Mouse (Mus musculus): ENCODE measurements at regions not wholly inside any gene's neighbourhood (a gene's known extent, or its start where the extent isn't known, plus 50 kb on each side); places are given as distances from the start of the nearest gene placed in this dataset.

DNA sequence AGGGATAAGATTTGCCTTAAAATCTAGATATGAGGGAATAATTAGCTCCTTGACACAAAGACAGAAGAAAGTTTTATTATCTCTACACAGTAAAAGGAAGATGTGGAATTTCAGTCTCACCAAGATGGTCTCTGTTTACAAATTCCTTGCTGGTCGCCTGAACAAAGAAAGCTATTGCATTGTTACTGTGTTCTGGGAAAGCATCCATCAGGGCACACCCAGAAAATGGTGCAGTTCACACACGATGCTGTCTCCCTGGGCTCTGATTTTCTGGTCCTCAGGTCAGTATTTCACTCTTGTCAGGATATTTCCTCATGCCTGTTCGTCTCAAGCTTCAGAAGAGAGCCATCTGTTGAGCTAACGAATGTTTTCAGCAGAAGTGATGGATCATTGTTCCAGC lies 267.2 kb upstream of the Gadl1 start:
- Histone ChIP-seq H3K4me3 (ENCODE audit: insufficient read depth, low read length) (no peak overlapping the region), H3K27ac (ENCODE audit: insufficient read depth, low read length) (no peak overlapping the region), H3K4me1 (ENCODE audit: control insufficient read depth, insufficient read depth, low read length) (no peaks in the 10 kb centered on the region)
- TF ChIP-seq POLR2A (IDR thresholded peaks at IDR 0.05; ENCODE audit: low read depth, low read length) (no peak), CTCF (IDR thresholded peaks at IDR 0.05; ENCODE audit: borderline replicate concordance, insufficient read depth, low read length) (no peak)

DNA sequence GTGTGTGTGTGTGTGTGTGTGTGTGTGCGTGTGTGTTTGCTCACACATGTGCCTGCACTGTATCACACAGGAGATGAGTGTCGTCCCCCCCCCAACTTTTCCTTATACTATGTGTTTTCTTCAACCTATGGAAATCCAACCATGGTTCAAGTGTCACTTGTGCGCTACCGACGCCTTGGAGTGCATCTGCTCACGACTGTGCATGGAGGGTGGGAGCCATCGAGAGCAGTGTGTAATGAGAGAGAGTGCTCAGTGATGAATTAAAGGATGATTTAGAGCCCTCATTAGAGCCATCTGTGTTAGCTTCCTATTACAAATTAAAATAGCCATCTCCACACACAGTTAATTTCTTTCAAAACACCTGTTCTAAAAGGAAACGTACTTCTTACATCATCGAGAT lies 264.3 kb upstream of the Gadl1 start:
- no peak overlapping the region for H3K27ac ChIP-seq (ENCODE audit: insufficient read depth, low read length)
- no peaks in the 10 kb centered on the region for H3K4me1 ChIP-seq (ENCODE audit: control insufficient read depth, insufficient read depth, low read length)
- H3K4me3 ChIP-seq (ENCODE audit: insufficient read depth, low read length), result no peak overlapping the region
- TF ChIP-seq CTCF (IDR thresholded peaks at IDR 0.05; ENCODE audit: borderline replicate concordance, insufficient read depth, low read length) (no peak), POLR2A (IDR thresholded peaks at IDR 0.05; ENCODE audit: low read depth, low read length) (no peak)

DNA sequence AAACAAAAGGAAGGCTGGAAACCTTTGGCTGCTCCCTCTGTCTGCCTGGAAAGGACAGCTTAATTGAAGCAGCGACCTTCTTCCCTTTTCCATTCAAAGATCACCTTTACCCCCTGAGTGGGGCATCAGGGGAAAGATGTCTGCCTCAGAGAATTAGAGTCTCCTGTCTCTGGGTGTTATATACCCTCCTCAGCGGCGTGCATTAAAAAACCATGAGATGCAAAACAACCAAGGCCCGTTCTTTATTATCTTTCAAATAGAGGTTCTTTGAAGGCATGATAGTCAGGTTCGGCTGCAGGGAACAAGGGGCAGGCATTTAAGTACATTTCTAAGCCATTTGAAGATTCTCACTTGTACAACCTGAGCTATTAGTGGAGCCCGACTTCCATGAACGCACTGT lies 263.0 kb upstream of the Gadl1 start:
- TF ChIP-seq POLR2A (IDR thresholded peaks at IDR 0.05; ENCODE audit: low read depth, low read length) (no peak), CTCF (IDR thresholded peaks at IDR 0.05; ENCODE audit: borderline replicate concordance, insufficient read depth, low read length) (no peak)
- H3K4me3 ChIP-seq (ENCODE audit: insufficient read depth, low read length), result no peak overlapping the region
- no peak overlapping the region for H3K27ac ChIP-seq (ENCODE audit: insufficient read depth, low read length)
- no peaks in the 10 kb centered on the region for H3K4me1 ChIP-seq (ENCODE audit: control insufficient read depth, insufficient read depth, low read length)

DNA sequence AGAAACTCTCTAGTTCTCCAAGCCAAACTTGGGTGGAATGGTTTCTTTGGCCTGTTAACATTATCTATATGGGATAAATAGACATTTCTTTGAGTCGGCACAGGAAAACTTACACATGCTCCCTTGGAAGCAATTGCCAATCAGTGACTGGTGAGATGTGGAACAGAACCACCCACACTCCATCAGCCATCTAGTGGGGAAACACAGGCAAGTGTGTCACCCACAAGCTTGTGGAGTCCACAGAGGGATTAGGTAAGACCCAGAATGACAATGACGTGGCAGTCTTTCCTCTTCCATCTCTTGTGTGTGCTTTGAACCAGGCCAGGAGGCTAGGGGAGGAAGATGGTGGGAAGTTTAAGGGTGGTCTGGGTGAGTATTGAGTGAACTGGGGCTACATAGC lies 257.5 kb upstream of the Gadl1 start:
- no peak overlapping the region for H3K4me3 ChIP-seq (ENCODE audit: insufficient read depth, low read length)
- TF ChIP-seq POLR2A (IDR thresholded peaks at IDR 0.05; ENCODE audit: low read depth, low read length) (no peak), CTCF (IDR thresholded peaks at IDR 0.05; ENCODE audit: borderline replicate concordance, insufficient read depth, low read length) (no peak)
- no peak overlapping the region for H3K27ac ChIP-seq (ENCODE audit: insufficient read depth, low read length)
- no peaks in the 10 kb centered on the region for H3K4me1 ChIP-seq (ENCODE audit: control insufficient read depth, insufficient read depth, low read length)

DNA sequence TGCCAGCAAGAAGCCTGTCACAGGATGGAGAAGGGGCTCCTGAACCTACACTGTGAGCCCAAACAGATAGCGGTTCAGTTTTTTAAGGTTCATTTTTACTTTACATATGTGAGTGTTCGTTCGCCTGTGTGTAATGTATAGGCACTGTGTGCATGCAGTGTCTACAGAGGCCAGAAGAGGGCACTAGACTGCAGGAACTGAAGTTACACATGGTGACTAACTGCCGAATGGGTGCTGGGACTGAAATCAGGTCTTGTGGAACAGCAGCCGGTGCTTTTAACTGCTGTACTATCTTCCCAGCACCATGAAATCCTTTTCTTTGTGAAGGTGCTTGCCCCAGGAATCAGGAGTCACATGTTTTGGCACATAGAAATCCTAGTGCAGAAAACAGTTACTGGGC lies 256.1 kb upstream of the Gadl1 start:
- TF ChIP-seq CTCF (IDR thresholded peaks at IDR 0.05; ENCODE audit: borderline replicate concordance, insufficient read depth, low read length) (no peak), POLR2A (IDR thresholded peaks at IDR 0.05; ENCODE audit: low read depth, low read length) (no peak)
- H3K4me3 ChIP-seq (ENCODE audit: insufficient read depth, low read length), result no peak overlapping the region

DNA sequence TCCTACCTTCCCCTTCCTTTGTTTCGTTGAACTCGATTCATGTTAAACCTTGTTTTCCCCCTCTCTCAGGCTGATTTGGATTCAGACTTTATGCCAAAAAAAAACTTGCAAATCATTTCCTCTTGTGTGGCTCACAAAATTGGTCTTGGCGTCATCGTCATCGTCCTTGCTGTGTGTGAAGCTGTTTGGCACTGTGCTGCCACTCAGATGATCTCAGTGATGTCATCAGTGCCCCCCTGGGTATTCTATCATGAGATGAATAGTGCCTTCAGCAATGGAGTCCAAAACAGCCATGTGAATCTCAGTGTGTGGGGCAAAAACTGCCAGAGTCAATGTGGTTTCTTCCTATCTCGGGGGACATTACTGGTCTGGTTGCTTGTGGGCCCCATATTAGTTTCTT lies 254.3 kb upstream of the Gadl1 start:
- Histone ChIP-seq H3K4me3 (ENCODE audit: insufficient read depth, low read length) (no peak overlapping the region), H3K4me1 (ENCODE audit: control insufficient read depth, insufficient read depth, low read length) (no peaks in the 10 kb centered on the region), H3K27ac (ENCODE audit: insufficient read depth, low read length) (no peak overlapping the region)
- TF ChIP-seq POLR2A (IDR thresholded peaks at IDR 0.05; ENCODE audit: low read depth, low read length) (no peak), CTCF (IDR thresholded peaks at IDR 0.05; ENCODE audit: borderline replicate concordance, insufficient read depth, low read length) (no peak)

More for the DNA sequence above, 256.1 kb upstream of the Gadl1 start:
- H3K4me1 ChIP-seq (ENCODE audit: control insufficient read depth, insufficient read depth, low read length), result no peaks in the 10 kb centered on the region
- no peak overlapping the region for H3K27ac ChIP-seq (ENCODE audit: insufficient read depth, low read length)

DNA sequence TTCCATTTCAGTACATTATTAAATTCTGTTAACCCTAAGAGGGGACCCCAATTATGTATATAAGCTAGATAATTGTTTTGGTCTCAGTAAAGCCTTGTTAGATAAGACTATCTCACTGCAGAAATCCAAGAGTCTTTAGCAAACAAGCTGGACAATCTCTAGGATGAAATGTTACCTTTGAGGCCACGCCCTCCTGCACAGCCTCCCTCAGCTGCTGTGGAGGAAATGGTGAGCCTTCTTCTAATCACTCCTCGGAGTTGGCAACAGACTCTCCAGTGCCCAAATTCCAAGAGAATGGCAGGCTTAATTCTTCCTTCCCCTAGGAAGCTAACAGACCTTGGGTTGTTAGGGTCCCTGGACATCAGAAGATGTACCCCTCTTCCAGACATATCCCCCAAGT lies 252.7 kb upstream of the Gadl1 start:
- H3K4me1 ChIP-seq (ENCODE audit: control insufficient read depth, insufficient read depth, low read length), result no peaks in the 10 kb centered on the region
- no peak overlapping the region for H3K27ac ChIP-seq (ENCODE audit: insufficient read depth, low read length)
- no peak for TF ChIP-seq CTCF (IDR thresholded peaks at IDR 0.05; ENCODE audit: borderline replicate concordance, insufficient read depth, low read length)
- TF ChIP-seq POLR2A (IDR thresholded peaks at IDR 0.05; ENCODE audit: low read depth, low read length), result no peak
- no peak overlapping the region for H3K4me3 ChIP-seq (ENCODE audit: insufficient read depth, low read length)

DNA sequence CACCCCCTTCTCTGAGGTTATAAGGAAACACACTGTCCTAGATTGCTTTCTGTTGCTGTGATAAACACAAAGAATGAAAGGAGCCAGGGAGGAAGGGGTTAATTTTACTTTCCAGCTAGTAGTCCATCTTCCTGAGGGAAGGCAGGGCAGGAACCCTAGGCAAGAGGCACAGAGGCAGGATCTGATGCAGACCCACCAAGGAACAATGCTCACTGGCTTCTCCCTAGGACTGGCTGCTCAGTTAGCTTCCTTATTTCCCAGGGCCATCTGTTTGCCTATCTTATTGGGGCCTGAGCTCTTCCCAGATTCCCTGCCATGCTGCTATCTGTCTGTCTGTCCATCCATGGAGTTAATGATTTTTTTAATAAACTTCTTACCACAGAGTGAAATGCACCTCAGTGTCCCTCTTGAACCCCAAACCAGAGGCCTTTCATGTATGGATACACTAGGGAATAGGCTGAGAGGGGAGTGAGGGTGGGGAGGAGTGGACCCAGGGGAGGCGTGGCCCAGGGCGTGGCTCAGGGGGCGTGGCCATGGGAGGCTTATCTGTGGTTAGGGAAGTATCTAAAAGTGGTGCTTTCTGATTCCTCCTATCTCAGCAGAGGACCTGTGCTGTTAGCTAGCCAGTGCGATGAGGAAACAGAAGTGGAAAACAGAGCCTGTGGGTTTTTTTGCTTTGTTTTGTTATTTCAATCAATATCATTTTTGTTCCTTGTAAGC lies 252.1 kb upstream of the Gadl1 start:
- Histone ChIP-seq H3K4me1 (ENCODE audit: control insufficient read depth, insufficient read depth, low read length) (no peaks in the 10 kb centered on the region), H3K4me3 (ENCODE audit: insufficient read depth, low read length) (no peak overlapping the region), H3K27ac (ENCODE audit: insufficient read depth, low read length) (no peak overlapping the region)
- TF ChIP-seq POLR2A (IDR thresholded peaks at IDR 0.05; ENCODE audit: low read depth, low read length) (no peak), CTCF (IDR thresholded peaks at IDR 0.05; ENCODE audit: borderline replicate concordance, insufficient read depth, low read length) (no peak)

DNA sequence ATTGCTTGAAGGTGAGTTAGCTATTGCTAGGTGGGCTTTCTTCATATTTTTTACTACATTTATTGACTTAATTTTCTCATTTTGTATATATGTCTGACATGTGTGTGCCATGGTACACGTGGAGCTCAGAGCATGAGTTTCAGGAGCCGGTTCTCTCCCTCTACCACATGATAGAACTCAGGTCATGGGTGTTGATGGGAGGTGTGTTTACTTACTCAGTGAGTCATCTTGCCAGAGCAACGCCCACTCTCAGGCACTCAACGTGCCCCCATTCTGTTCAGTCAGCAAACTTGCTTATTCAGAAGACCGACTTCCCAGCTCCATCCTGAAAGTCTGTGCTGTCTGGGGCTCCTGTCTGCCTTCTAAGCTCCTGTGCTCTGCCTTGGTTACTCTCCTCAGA lies 250.8 kb upstream of the Gadl1 start:
- Histone ChIP-seq H3K4me3 (ENCODE audit: insufficient read depth, low read length) (no peak overlapping the region), H3K27ac (ENCODE audit: insufficient read depth, low read length) (no peak overlapping the region), H3K4me1 (ENCODE audit: control insufficient read depth, insufficient read depth, low read length) (no peaks in the 10 kb centered on the region)
- TF ChIP-seq CTCF (IDR thresholded peaks at IDR 0.05; ENCODE audit: borderline replicate concordance, insufficient read depth, low read length), result no peak
- TF ChIP-seq POLR2A (IDR thresholded peaks at IDR 0.05; ENCODE audit: low read depth, low read length), result no peak

DNA sequence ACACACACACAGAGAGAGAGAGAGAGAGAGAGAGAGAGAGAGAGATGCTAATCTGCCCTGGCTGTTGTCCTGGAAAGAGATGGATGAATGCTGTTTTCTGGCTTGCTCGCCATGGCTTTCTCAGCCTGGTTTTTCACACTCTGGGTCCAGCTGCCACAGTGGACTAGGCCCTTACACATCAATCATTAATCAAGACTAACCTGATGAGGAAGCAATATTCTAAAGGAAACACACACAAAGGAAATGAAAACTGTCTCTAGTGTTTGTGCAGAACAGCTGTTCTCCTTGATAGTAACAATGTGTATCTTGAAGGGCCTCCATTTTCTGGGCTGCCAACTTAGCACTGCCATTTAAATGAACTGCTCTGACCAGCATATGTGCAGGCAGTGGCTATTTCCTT lies 248.9 kb upstream of the Gadl1 start:
- no peak for TF ChIP-seq CTCF (IDR thresholded peaks at IDR 0.05; ENCODE audit: borderline replicate concordance, insufficient read depth, low read length)
- no peak for TF ChIP-seq POLR2A (IDR thresholded peaks at IDR 0.05; ENCODE audit: low read depth, low read length)
- Histone ChIP-seq H3K27ac (ENCODE audit: insufficient read depth, low read length) (no peak overlapping the region), H3K4me3 (ENCODE audit: insufficient read depth, low read length) (no peak overlapping the region), H3K4me1 (ENCODE audit: control insufficient read depth, insufficient read depth, low read length) (no peaks in the 10 kb centered on the region)

Measured in embryonic fibroblast, embryonic 13.5 days (primary cell).